Mouse (Mus musculus) cerebellum, postnatal 10 days (tissue): ENCODE data around the gene Slc38a4.

ENCODE experiments used
- DNase-seq, 2 experiments: peaks; one replicate each; pipeline ENCODE4 v3.0.0; 2021; ENCODE audit warnings: mixed read lengths in 2 of 2

Gene Slc38a4

GRCm38 (mm10) chr15:97011599-97012372 is 44.0 kb downstream of the Slc38a4 start:
- DNase-seq = no peak

GRCm38 (mm10) chr15:97009271-97009670 is 46.5 kb downstream of the Slc38a4 start:
- no peak for DNase-seq

GRCm38 (mm10) chr15:97005631-97006234 is 50.0 kb downstream of the Slc38a4 start:
- no peak for DNase-seq

GRCm38 (mm10) chr15:97004525-97004867 is 51.3 kb downstream of the Slc38a4 start:
- DNase-seq = no peak

- DNase-seq = no peak
Measured at GRCm38 (mm10) chr15:97003851-97004524, 51.8 kb downstream of the Slc38a4 start.

- peak in 1 of 2 experiments; percentile 5 for DNase-seq
Measured at GRCm38 (mm10) chr15:97003186-97003585, 52.6 kb downstream of the Slc38a4 start.

- peak; percentile 14 to 25 for DNase-seq
Measured at GRCm38 (mm10) chr15:97002752-97003151, 53.0 kb downstream of the Slc38a4 start.

GRCm38 (mm10) chr15:97001886-97002285 is 53.9 kb downstream of the Slc38a4 start:
- DNase-seq = peak; percentile 46 to 55

- peak in 1 of 2 experiments; percentile 2 for DNase-seq
Measured at GRCm38 (mm10) chr15:97001416-97001815, 54.3 kb downstream of the Slc38a4 start.

GRCm38 (mm10) chr15:97000319-97001251 is 55.2 kb downstream of the Slc38a4 start:
- DNase-seq = no peak

GRCm38 (mm10) chr15:96999401-96999800 is 56.4 kb downstream of the Slc38a4 start:
- DNase-seq = no peak

- DNase-seq = no peak
Measured at GRCm38 (mm10) chr15:96985618-96986017, 70.1 kb downstream of the Slc38a4 start.

- no peak for DNase-seq
Measured at GRCm38 (mm10) chr15:96983581-96984330, 72.0 kb downstream of the Slc38a4 start.

GRCm38 (mm10) chr15:96975125-96975524 is 80.6 kb downstream of the Slc38a4 start:
- DNase-seq = no peak

- no peak for DNase-seq
Measured at GRCm38 (mm10) chr15:96974131-96974530, 81.6 kb downstream of the Slc38a4 start.

- DNase-seq = peak in 1 of 2 experiments; percentile 10
Measured at GRCm38 (mm10) chr15:96973370-96973769, 82.4 kb downstream of the Slc38a4 start.

- DNase-seq = no peak
Measured at GRCm38 (mm10) chr15:96972706-96973274, 83.0 kb downstream of the Slc38a4 start.

GRCm38 (mm10) chr15:96971906-96972305 is 83.8 kb downstream of the Slc38a4 start:
- no peak for DNase-seq

- DNase-seq = no peak
Measured at GRCm38 (mm10) chr15:96969792-96970191, 86.0 kb downstream of the Slc38a4 start.

- DNase-seq = no peak
Measured at GRCm38 (mm10) chr15:96968741-96969140, 87.0 kb downstream of the Slc38a4 start.

- no peak for DNase-seq
Measured at GRCm38 (mm10) chr15:96966326-96966725, 89.4 kb downstream of the Slc38a4 start.

GRCm38 (mm10) chr15:96963735-96964134 is 92.0 kb downstream of the Slc38a4 start:
- DNase-seq = no peak
